Mouse (Mus musculus) stomach, postnatal 0 days (tissue): ENCODE results near the gene Acad10.

Source experiments
- CTCF ChIP-seq: IDR thresholded peaks from 2 replicates; pipeline ENCODE4 v1.5.1; 2016; ENCODE audit warnings: antibody characterized with exemption, low read depth, mild to moderate bottlenecking, moderate library complexity
- EP300 ChIP-seq: optimal IDR thresholded peaks from 2 replicates; pipeline ENCODE3; 2016; ENCODE audit warnings: antibody characterized with exemption

- TF ChIP-seq CTCF (no peak), EP300 (no peak)
Measured at GRCm38 (mm10) chr5:121621102-121621501, 39.2 kb downstream of the Acad10 start.
